Mouse (Mus musculus) urinary bladder, postnatal 14 days (tissue): ENCODE data around the gene Galnt10.
A peak's percentile ranks its signal among the peaks of the same experiment; 100 is the strongest.

Source experiments
- DNase-seq: peaks from one replicate; pipeline ENCODE4 v3.0.0; 2021; ENCODE audit warnings: low spot score

Gene Galnt10

DNA sequence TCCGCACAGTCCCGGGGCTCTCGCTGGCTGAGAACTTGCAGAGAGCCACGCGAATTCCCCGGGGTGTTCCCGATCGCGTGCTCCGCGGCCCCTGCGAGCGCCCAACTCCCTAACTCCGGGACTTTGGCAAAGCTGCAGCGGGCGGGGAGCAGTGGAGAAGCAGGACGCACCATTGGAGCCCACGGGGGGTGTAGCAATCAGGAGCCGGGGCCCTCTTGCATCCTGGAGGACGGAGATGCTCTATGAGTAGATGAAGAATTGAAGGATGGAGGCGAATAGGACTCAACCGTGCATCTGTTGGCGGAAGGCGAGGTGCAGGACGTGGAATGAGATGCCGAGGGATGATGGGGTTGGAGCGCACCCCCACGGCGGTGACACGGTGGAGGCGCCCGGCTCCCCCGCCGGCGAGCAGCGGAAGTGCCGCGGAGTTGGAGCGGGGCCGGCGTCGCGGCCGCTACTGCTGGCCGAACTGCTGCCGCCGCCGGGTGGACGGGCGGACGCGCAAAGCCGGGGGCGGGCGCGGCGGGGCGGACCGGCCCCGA, at the start of gene Galnt10:
Gene Galnt10, plus strand, starts transcription at position 425 of the 542 bp plus-strand sequence.
- peak; percentile 86 for DNase-seq

DNA sequence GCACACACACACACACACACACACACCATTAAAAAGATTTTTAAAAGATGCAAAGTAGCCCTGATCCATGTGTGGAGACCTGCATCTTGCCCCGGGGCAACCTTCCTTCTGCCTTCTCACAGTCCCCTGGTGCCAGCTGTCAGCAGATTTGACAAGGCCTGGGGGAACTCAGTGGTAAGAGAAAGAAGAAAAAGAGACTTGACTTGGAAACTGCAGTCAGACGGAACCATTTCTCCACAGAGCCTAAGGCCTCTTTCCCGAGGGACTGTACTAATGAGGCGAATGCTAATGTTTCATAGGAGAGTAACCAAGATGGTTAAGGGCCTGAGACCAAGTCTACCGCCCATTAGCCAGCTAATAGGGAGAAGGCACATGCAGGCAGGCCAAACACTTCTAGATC, 49.3 kb upstream of the Galnt10 start:
- no peak for DNase-seq

DNA sequence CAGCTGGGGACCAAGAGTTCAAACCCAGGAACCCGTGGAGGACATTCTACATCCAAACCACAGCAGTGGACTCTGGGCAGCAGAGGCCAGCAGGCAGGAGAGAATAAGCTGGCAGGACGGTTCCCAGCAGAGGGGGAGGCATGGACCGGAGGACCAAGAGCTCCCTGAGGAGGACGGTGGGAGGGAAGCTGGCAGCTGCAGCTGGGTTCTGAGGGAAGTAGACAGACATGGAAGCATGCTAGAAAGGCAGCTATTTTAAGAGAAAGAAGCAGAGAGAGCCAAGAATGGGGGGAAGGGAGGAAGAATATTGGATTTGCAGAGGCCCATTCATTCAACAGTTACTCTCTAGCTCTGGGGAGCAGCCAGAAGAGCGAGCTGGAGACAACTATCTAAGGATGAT, 47.1 kb upstream of the Galnt10 start:
- peak; percentile 13 for DNase-seq

DNA sequence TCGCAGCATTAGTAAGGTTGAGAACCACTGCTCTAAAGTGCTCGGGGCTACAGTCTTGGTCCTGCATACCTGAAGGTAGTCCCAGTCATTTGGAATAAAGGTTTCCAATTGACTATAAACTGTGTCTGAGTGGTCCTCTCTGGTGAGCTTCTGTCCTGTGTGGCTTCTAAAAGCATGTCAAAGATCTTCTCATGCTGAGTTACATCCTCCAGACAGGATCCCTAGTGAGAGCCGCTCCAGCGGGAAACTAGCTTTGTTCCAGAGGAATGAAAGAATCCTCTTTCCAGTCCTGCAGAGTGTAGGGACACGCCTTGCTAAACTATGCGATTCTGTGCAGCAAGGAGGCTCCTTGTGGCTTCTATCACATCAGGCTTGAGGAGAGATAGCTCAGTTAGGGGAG, 45.9 kb upstream of the Galnt10 start:
- DNase-seq, result no peak

DNA sequence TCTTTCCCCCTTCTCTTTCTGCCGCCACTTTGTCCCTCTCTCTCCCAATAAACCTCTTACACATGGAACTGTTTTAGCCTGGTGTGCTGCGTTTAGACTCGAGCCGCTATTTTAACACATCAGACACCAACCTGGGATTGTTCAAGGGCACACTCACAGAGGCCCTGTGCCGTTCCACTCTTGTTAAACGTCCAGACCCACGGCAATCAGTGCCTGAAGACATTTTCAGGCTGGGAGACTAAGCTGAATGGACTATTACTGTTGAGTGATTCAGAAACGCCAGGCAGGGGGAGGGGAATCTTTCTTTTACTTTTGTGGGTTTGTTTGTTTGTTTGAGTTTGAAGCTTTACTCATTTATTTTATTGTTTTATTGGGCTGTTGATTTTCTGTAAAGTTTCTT, 45.1 kb upstream of the Galnt10 start:
- DNase-seq, result no peak

DNA sequence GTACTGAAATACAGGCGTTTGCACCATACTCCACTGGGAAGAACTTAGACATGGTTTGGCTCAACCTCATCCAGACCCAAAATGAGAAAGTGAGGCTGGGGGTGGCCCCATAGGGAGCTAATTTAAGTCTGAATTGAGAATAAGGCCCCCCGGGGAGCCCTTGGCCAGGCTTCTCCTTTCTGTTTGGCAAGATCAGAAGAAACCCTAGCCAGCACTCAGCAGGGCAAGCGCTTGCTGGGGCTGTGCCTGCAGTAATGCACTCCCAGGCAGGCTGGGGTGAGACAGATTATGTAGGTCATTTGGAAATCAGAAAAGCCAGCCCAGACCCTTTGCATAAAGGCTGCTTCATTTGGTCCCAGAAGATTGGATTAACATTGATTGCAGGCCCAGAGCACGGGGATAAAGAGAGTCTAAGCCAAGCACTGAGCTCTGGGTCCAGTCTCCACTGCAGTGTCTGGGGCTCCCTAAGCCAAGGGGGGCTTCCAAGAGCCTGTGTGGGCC, 44.6 kb upstream of the Galnt10 start:
- DNase-seq, result no peak

DNA sequence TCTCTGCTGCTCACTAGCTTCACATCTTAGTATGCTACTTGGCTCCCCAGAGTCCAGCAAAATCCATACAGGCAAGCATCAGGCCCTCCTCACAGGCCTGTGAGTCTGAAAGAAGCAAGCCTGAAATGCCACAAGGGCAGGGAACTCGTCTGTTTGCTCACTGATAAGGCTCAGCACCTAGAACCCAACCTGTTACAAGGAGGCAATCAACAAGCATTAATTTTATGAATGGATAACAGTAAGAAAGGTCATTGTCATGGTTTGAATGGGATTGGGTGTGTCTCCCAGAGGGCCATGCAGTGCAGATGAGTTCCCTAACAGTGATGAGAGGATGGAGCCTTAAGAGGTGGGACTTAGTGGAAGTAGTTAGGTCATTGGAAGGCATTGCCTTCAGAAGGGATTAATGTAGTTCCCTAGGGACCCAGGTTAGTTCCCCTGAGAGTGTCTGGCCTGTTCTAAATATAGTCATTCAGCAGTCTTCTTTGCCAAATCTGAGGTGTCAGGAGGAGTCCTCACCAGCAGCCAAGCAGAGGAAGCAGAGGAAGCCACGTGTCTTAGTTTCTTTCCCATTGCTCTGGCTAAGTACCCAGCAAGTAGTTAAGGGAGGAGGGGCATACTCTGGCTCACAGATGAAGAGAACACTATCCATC, 43.3 kb upstream of the Galnt10 start:
- DNase-seq, result no peak

DNA sequence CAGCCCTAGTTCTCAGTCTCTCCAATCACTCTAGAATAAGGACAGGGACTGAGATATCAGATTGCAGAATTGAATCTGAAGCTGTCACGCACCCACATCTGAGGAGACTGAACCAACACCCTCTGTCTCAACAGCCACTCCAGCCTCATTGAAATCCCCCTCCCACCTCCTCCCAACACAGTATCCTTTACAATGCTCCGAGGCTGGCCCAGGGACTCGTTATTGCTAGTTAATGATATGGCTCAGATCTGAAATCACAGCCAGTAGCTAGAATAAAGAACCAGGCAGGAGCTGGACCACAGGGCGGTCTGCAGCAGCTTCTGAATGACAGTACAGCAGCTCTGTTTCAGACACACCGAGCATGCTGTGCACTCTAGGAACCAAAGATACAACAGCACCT, 40.2 kb upstream of the Galnt10 start:
- no peak for DNase-seq

DNA sequence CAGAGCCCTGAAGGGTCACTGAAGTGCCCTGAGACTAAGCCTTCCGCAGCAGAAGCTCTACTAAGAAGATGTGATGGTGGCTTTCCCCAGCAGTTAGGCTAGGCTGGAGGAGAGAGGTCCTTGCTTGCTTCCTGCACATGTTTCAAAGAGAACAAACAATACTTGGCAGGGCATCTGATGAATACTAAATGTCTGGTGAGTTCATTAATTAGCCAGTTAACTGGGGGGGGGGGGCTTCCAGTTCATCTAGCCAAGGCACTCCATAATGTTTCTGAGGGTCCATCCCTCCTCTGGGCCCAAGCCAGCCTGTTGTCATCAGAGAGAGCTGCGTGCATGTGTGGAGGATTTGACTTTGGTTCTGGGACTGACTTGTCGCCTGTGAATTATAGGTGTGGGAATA, 39.6 kb upstream of the Galnt10 start:
- DNase-seq, result no peak

DNA sequence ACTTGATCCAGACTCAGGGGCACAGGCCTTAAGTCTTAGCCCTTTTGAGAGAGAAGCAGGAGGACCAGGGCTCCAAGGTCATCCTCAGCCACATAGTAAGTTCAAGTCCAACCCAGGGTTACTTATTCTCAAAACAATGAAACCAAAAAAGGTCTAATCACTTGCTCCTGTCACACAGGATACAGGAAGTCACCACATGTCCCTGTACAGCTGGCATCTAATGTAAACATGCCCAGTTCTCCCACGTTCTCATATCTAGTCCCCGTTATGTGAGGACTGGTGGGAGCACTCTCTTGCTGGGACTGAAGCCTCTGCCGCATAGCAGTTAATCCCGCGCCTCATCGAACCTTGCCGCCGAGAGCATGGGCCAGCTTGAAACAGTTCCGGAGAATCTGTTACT, 30.7 kb upstream of the Galnt10 start:
- DNase-seq, result no peak

DNA sequence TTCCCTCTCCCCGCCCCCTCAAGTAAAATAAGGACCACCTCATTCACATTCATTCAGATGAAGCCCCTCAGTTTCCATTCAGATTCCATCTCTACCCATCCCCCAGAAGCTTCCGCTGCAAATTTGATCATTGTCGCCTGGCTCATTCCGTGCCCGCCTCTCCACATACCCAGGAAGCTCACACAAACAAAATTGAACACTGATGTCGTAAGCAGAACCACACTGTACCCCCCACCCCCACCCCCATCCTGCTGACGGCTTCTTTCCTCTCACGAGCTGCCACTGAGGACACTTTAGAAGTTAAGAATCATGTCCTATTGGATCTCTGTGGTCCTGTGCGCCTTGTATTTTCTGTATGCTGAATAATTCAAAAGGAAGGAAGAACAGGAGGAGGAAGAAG, 30.0 kb upstream of the Galnt10 start:
- DNase-seq, result no peak

DNA sequence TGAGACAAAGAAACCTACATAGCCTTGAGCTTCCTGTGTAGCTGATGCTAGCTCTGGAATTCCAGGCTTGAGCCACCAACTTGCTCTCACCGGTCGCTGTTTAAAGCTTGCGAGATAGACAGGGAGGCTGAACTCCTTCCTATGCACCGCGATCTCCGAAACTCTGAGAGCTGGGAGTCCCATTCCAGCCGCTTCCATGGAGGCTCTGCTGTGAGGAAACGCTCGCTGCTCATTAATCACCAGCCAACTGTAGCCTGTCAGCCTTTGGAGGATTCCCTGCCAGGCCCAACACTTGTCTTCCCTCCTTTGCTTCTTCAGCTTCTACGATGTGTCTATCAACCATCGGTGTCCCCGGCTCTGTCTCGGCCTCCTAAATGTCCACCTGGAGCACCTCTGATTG, 29.4 kb upstream of the Galnt10 start:
- no peak for DNase-seq

DNA sequence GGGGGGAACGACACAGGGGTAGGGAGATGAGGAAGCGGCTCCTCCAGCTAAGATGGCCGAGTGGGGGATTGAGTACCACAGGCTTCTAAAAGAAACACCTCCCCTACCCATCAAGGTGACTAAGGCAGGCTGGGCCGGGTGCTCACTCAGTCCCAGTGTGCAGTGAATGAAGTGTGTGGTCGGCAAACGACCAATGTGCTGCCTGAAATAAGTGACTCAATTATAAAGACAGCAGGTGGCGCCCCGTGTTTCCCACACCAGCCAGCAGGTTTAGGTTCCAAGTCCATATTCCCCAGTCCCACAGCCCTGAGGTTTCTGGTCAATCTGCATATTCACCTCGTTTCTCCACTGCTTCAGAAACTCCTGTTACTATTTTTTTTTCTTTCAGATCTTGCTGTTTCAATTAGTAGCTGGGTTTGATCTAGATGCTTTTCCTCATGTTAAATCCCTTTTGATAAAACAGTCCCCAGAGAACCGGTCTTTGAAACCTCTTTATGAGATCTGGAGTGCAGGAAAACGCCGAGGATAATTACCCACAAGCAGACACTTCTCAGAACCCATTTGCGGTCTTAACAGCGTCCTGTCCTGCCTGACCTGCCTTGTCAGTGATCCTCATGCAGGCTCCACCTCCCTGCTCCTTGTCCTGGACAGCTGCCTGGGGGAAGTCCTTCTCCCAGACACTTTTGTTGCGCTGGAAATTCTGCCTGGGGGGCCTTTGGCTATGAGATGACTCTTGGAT, 27.5 kb upstream of the Galnt10 start:
- peak; percentile 57 for DNase-seq

DNA sequence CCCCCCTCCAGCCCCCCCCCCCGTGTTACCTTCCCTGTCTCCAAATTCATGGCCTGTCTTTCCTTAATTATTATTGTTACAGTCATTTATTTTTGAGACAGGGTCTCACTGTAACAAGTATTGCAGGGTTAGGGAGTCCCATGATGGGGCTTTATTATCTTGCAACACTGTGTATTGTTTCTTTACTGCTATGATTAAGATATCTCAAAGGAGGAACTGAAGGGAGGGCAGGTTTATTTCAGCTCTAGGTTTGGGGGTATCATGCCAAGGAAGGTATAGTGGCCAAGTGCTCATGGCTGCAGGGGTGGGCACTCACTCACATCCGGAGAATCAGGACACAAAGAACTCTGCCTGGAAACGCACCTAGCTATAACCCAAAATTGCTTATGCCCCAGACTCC, 23.8 kb upstream of the Galnt10 start:
- no peak for DNase-seq

DNA sequence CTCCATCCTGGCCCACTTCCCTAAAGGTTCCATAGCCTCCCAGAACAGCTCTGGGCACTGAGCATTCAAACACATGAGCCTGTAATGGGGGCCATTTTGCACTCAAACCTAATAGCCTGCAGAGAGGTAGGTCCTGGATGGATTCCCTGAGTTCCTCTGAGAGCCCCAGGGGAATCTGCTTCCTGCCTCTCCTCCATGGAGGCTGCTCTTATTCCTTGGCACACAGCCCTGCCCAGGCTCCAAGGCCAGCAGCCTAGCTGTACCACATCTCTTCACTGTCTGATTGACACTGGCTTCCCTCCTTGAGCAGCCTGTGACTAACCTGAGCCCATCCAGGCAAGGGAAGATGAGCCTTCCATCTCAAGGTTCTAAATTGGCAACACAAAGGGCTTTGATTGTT, 23.4 kb upstream of the Galnt10 start:
- no peak for DNase-seq

DNA sequence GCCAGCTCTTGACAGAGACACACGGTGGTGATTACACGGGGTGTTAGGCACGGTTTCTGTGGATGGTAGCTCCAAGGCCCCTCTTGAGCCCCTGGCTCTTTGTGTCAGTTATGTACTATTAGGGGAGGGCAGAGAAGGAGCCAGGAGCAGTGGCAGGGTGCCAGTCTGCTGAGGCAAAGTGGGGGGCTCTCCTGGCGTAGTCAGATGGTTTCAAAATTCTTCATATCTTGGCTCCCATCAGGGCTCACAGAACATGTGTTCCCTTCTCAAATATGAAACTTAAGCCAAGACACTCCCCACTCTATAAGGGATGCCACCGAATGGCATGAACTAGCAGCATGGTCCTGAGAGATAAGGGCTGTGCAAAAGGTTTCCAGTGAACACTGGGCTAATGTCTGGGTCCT, 20.8 kb upstream of the Galnt10 start:
- no peak for DNase-seq

DNA sequence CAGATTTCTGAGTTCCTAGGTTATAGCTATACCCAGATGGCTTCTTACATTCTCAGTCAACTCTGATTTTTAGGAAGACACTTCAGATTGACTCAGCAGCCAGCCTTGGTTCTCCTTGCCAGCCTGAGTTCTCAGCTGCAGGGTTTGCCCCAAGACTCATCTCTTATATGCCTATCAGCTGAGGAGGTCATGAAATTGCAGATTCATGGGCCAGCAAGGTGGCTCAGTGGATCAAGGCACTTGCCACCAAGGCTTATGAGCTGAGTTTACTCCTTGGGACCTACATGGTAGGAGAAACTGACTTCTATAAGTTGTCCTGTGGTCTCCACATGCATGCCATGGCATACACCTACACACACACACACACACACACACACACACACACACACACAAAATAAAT, 19.8 kb upstream of the Galnt10 start:
- DNase-seq, result peak; percentile 1

DNA sequence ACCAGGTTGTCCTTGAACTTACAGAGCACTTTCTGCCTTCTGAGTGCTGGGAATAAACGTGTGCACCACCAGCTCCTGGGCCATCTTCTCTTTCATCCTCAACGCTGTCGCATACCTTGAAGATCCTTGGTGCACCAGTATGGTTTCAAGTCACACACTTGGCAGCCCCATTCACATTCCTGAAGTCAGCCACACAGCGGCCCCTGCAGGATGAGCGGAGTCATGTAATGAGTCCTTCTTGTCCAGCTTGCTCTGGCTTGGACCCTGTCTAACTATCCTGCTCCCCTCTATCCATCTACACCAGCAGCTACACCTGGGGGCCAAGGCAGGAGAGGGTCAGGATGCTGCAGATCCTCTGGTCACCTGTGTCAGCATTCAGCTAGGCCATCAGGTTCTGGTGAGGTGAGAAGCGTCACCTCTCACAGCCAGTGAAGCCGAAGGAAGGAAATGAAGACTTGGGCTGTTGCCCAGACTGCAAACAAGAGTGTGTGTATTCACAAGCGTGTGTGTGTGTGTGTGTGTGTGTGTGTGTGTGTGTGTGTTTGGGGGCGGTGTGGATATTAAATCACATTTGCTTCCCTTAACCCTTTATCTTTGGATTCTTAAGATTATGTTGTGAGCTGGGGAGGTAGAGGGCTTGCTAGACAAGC, 18.0 kb upstream of the Galnt10 start:
- DNase-seq, result peak; percentile 45

DNA sequence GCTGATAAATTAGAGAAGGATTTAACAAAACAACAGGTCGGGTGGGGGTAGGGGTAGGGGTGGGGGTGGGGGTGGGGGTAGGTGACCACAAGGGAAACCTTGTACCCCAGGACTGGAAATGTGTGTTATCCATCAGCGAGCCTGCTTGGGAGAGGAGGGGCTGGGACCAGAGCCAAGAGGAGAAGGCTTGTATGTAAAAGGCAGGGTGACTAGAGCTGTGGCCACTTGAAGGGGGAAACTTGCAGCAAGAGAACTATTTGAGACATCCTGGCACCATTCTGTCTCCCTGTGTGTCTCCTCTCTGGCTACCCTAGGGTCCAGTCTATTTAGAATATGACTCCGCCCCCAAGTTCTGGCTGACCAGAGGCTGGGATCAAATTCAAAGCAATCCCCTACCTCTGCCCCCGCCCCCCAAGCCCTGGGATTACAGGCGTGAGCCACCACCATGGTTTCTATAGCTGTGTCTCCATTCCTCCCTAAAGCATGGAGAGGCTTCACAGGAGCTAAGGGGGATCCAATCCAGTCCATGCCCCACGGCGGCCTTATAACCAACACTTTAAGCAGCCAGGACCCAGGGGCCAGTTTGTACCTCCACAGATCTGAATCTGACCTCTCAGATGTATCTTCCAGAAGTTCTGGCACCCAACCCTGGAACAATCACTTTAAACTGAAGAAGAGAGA, 13.3 kb upstream of the Galnt10 start:
- peak; percentile 2 for DNase-seq

DNA sequence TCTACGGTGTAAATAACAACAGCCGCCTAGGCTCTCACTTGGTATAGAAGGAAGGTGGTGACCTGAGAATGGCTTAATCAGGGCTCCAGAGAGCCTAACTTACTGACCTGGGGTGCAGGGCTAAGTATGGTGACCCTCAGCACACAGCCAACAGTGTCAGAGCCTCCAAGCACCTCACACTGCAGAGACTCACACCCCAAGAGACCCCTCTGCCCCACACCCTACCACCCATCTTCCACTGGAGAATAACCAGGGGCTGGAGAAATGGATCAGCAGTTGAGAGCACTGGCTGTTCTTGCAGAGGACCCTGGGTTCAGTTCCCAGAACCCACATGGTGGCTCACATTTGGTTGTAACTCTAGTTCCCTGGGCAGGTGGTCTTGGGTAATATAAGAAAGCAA, 12.2 kb upstream of the Galnt10 start:
- peak; percentile 0 for DNase-seq

DNA sequence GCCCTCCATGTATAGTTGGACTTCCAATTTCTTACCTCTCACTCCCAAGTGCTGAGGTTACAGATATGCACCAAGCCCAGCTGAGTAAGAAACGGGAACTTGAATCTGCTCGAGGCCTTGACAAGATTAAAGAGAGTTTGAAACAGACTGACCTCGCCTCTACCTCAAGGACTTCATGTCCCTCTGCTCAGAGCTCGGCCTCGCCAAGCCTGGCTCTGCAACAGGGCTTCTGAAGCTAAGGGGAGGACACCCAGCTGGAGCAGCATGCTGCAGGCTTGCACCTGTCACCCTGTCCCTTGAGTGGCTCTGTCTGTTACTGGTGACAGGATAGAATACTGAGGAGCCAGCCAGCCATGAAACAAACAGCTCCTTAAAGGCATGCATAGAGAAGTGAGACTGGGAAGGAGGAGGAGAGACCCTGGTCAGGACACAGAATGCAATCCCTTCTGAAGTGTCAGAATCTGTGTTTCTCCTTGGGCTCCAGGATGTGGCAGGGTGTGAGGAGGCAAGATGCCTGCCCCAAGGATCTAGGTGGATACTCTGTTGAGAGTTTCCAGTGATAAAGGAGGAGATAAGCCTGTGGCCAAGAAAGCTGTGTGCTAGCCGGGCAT, 11.2 kb upstream of the Galnt10 start:
- peak; percentile 1 for DNase-seq

DNA sequence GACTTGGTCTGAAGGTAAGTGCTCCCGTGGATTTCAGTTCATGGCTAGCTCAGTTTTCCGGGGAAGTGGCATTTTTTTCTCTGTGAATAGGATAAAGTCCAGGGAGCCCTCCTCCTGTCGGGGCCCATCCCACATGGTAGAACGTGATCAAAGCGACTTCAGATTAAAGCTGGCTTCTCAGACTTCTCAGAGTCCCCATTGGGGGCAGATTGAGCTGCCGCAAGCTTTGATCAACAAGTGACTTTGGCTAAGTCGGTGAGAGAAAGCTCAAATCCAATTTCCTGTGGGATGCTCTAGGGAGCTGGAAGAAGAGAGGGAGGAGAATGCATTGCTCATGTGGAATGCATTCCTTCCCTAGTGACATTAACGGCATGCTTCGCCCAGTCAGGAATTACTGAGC, 10.1 kb upstream of the Galnt10 start:
- peak; percentile 2 for DNase-seq
